Mouse (Mus musculus) heart, embryonic 14.5 days (tissue): ENCODE results near the gene Synpr. TPM values are rescaled to one million over a fixed set of nuclear protein-coding genes. Genes with fewer than 3 reads are reported as not detected.

Source experiments
- ATAC-seq: fragments of 200-750 bp; cut with Nextera tagmentation; 2 replicates; pipeline ENCODE4 v1.8.0; 2017; ENCODE audit warnings: low read depth, moderate TSS enrichment; ENCODE audit not compliant: insufficient number of reproducible peaks, insufficient read depth, low FRiP score
- H3K27ac ChIP-seq, 2 experiments: fragments of 200-500 bp in 1 of 2; fragments of 300-500 bp in 1 of 2; sonication (generic) in 1 of 2; replicated peaks in 1 of 2; 2 replicates each; pipeline ENCODE4 v1.5.1; 2012 to 2014; ENCODE audit warnings: low read depth in 2 of 2, low read length in 2 of 2, control low read depth in 1 of 2, mild to moderate bottlenecking in 1 of 2, mixed read lengths in 1 of 2; ENCODE audit not compliant: control insufficient read depth in 1 of 2, insufficient read depth in 1 of 2
- H3K27me3 ChIP-seq: fragments of 300-500 bp; sonication (generic); 2 replicates; pipeline ENCODE4 v1.6.1; 2014; ENCODE audit warnings: mild to moderate bottlenecking, low read length, control low read depth; ENCODE audit not compliant: control insufficient read depth, insufficient read depth
- H3K36me3 ChIP-seq: fragments of 300-500 bp; sonication (generic); 2 replicates; pipeline ENCODE4 v1.6.1; 2014; ENCODE audit warnings: mild to moderate bottlenecking, control low read depth, low read length, mixed read lengths; ENCODE audit not compliant: control insufficient read depth, insufficient read depth
- H3K4me1 ChIP-seq, 2 experiments: fragments of 200-500 bp in 1 of 2; fragments of 300-500 bp in 1 of 2; sonication (generic) in 1 of 2; 2 replicates each; pipeline ENCODE4 v1.6.1; 2012 to 2014; ENCODE audit warnings: low read length in 2 of 2, control low read depth in 1 of 2, mixed read lengths in 1 of 2; ENCODE audit not compliant: control insufficient read depth in 2 of 2, insufficient read depth in 2 of 2
- H3K4me2 ChIP-seq: fragments of 300-500 bp; sonication (generic); 2 replicates; pipeline ENCODE4 v1.6.1; 2014; ENCODE audit warnings: mild to moderate bottlenecking, low read length
- H3K4me3 ChIP-seq, 2 experiments: fragments of 200-500 bp in 1 of 2; fragments of 300-500 bp in 1 of 2; sonication (generic) in 1 of 2; 2 replicates each; pipeline ENCODE4 v1.5.1; 2012 to 2014; ENCODE audit warnings: low read length in 2 of 2, mild to moderate bottlenecking in 2 of 2, control low read depth in 1 of 2, low read depth in 1 of 2, moderate library complexity in 1 of 2; ENCODE audit not compliant: control insufficient read depth in 1 of 2, insufficient read depth in 1 of 2
- H3K9ac ChIP-seq: fragments of 300-500 bp; sonication (generic); 2 replicates; pipeline ENCODE4 v1.6.1; 2014; ENCODE audit warnings: mild to moderate bottlenecking, low read length
- H3K9me3 ChIP-seq: fragments of 300-500 bp; sonication (generic); 2 replicates; pipeline ENCODE4 v1.6.1; 2016; ENCODE audit warnings: low read length, control low read depth; ENCODE audit not compliant: control insufficient read depth
- WGBS: fragments of 180-500 bp; shearing (Covaris S2); extraction: QIAGEN DNeasy Blood & Tissue Kit; methylation state at CpG from one replicate; pipeline ENCODE4 v1.1.7; 2014; 5-methylcytosine and 5-hydroxymethylcytosine counted together
- polyA plus RNA-seq: library from polyadenylated mRNA; unstranded; fragments of >200 nt; fragmentation: Nextera tagmentation; extraction: Ambion mirVana; gene quantifications from 2 replicates; pipeline ENCODE4 v1.2.1, GENCODE M21; 2014

Gene Synpr
- polyA plus RNA-seq, 1 experiment from 2014 or later, result 0.51 TPM

- H3K4me2 ChIP-seq, result no peak overlapping the region
- H3K9me3 ChIP-seq, result no peaks in the 10 kb centered on the region
- WGBS, result 75% methylated on average over 4 of the region's 4 CpGs
- H3K27ac ChIP-seq, result no peak overlapping the region
- no peak for ATAC-seq
- H3K4me1 ChIP-seq, result no peaks in the 10 kb centered on the region
- no peaks in the 10 kb centered on the region for H3K36me3 ChIP-seq
- H3K27me3 ChIP-seq, result no peaks in the 10 kb centered on the region
- no peak overlapping the region for H3K4me3 ChIP-seq
- no peak overlapping the region for H3K9ac ChIP-seq
Measured at GRCm38 (mm10) chr14:13267181-13267580, 17.4 kb upstream of the Synpr start.

GRCm38 (mm10) chr14:13283211-13283610 is 1.4 kb upstream of the Synpr start:
- 0 out of 4 replicates have a peak, but pooled peaks cover 0 to 3% of the 10 kb centered on the region in 2 experiments for H3K4me1 ChIP-seq
- H3K4me2 ChIP-seq, result no peak overlapping the region
- H3K9ac ChIP-seq, result no peak overlapping the region
- H3K36me3 ChIP-seq, result no peaks in the 10 kb centered on the region
- H3K4me3 ChIP-seq, result no peak overlapping the region
- WGBS, result 83% methylated on average over 4 of the region's 4 CpGs
- H3K9me3 ChIP-seq, result no peaks in the 10 kb centered on the region
- H3K27me3 ChIP-seq, result peaks cover 13% of the 10 kb centered on the region; the same call in 1 of the 2 replicates
- no peak for ATAC-seq
- no peak overlapping the region for H3K27ac ChIP-seq

- H3K4me3 ChIP-seq, result peak overlapping the region; percentile 30 to 31
- H3K4me1 ChIP-seq, result 0 out of 4 replicates have a peak, but pooled peaks cover 0 to 3% of the 10 kb centered on the region in 2 experiments
- H3K9ac ChIP-seq, result no peak overlapping the region
- H3K36me3 ChIP-seq, result no peaks in the 10 kb centered on the region
- 0 out of 2 replicates have a peak, but pooled peaks have one; percentile 9 for ATAC-seq
- H3K9me3 ChIP-seq, result no peaks in the 10 kb centered on the region
- WGBS, result 14% methylated on average over 13 of the region's 13 CpGs
- H3K4me2 ChIP-seq, result peak overlapping the region; percentile 79
- peaks cover 13% of the 10 kb centered on the region; the same call in 1 of the 2 replicates for H3K27me3 ChIP-seq
- no peak overlapping the region for H3K27ac ChIP-seq
Measured at GRCm38 (mm10) chr14:13284845-13285198, 242 bp downstream of the Synpr start.

- WGBS, result 61% methylated on average over 10 of the region's 10 CpGs
Measured at GRCm38 (mm10) chr14:13285341-13286130, 956 bp downstream of the Synpr start.

GRCm38 (mm10) chr14:13294200-13294599 is 9.6 kb downstream of the Synpr start:
- ATAC-seq, result no peak

More at GRCm38 (mm10) chr14:13285341-13286130, 956 bp downstream of the Synpr start:
- Histone ChIP-seq H3K9ac (no peak overlapping the region), H3K4me2 (no peak overlapping the region), H3K27me3 (peaks cover 13% of the 10 kb centered on the region; the same call in 1 of the 2 replicates), H3K9me3 (no peaks in the 10 kb centered on the region), H3K4me3 (no peak overlapping the region), H3K27ac (no peak overlapping the region), H3K4me1 (0 out of 4 replicates have a peak, but pooled peaks cover 0 to 3% of the 10 kb centered on the region in 2 experiments), H3K36me3 (no peaks in the 10 kb centered on the region)
- no peak for ATAC-seq

GRCm38 (mm10) chr14:13314323-13314722 is 29.7 kb downstream of the Synpr start:
- no peak overlapping the region for H3K27ac ChIP-seq
- H3K36me3 ChIP-seq, result no peaks in the 10 kb centered on the region
- H3K4me1 ChIP-seq, result no peaks in the 10 kb centered on the region
- 43% methylated on average over 1 of the region's 1 CpGs for WGBS
- ATAC-seq, result no peak
- H3K4me3 ChIP-seq, result no peak overlapping the region
- H3K9ac ChIP-seq, result no peak overlapping the region
- no peaks in the 10 kb centered on the region for H3K9me3 ChIP-seq
- H3K27me3 ChIP-seq, result no peaks in the 10 kb centered on the region
- no peak overlapping the region for H3K4me2 ChIP-seq

More at GRCm38 (mm10) chr14:13294200-13294599, 9.6 kb downstream of the Synpr start:
- Histone ChIP-seq H3K4me2 (no peak overlapping the region), H3K27me3 (no peaks in the 10 kb centered on the region), H3K9ac (no peak overlapping the region), H3K4me1 (no peaks in the 10 kb centered on the region), H3K9me3 (no peaks in the 10 kb centered on the region), H3K4me3 (no peak overlapping the region), H3K36me3 (no peaks in the 10 kb centered on the region), H3K27ac (no peak overlapping the region)
- 78% methylated on average over 3 of the region's 3 CpGs for WGBS

- Histone ChIP-seq H3K27me3 (no peaks in the 10 kb centered on the region), H3K27ac (no peak overlapping the region), H3K9me3 (no peaks in the 10 kb centered on the region), H3K4me2 (no peak overlapping the region), H3K36me3 (no peaks in the 10 kb centered on the region), H3K4me1 (no peaks in the 10 kb centered on the region), H3K9ac (no peak overlapping the region), H3K4me3 (no peak overlapping the region)
- 43% methylated on average over 2 of the region's 2 CpGs for WGBS
- no peak for ATAC-seq
Measured at GRCm38 (mm10) chr14:13328461-13328860, 43.9 kb downstream of the Synpr start.
